8 mouse cellular contexts compared by ENCODE assay signal in genomic region chr4:152325574-152326411, GRCm38 (mm10). TPM values are rescaled to one million over a fixed set of nuclear protein-coding genes. Genes with fewer than 3 reads are reported as not detected.
A peak's percentile ranks its signal among the peaks of the same experiment; 100 is the strongest.
DNase-seq lines count a peak whose midpoint lies in the region; ATAC-seq and TF ChIP-seq lines count a peak whose summit lies in the region.

Rpl22 (plus strand) TSS chr4:152325742.

- peak; percentile 40 for TF ChIP-seq CTCF in heart, adult 2 months (IDR thresholded peaks at IDR 0.05)

- H3K4me2 ChIP-seq in embryonic facial prominence, embryonic 14.5 days (ENCODE audit: low read depth, low read length) = peak within 1 kb of the TSS; percentile 82
- peak within 1 kb of the TSS; percentile 93 for H3K4me2 ChIP-seq in limb, embryonic 13.5 days (replicated peaks)
- H3K4me2 ChIP-seq in midbrain, embryonic 16.5 days (ENCODE audit: low read length) = peak within 1 kb of the TSS; percentile 72

- peak; percentile 98 for DNase-seq in 3T3-L1 (ENCODE audit: low read depth, low spot score)
- peak; percentile 62 to 79 for DNase-seq in adrenal gland, postnatal 4 days (ENCODE audit: low spot score in 2 of 2)
- peak; percentile 99 for DNase-seq in embryonic facial prominence, embryonic 14.5 days (ENCODE audit: low spot score)
- DNase-seq in heart, adult 2 months = peak; percentile 92 to 96
- peak; percentile 95 to 97 for DNase-seq in kidney, adult 8-10 months
- DNase-seq in spleen, postnatal 10 days (ENCODE audit: low spot score in 2 of 2) = peak; percentile 77 to 91

- intact Hi-C loops in heart, adult 2 months (cut with DNase I) = loop anchor here (5.0 kb wide), 2 partner anchors 152 to 153 kb away; partner anchors contain the start of genes Kcnab2 and Nphp4

- peak; percentile 77 for TF ChIP-seq POLR2A in heart, adult 2 months (IDR thresholded peaks at IDR 0.05; ENCODE audit: insufficient read depth, low read depth, low read length)

- peak within 1 kb of the TSS; percentile 99 for H3K4me3 ChIP-seq in embryonic facial prominence, embryonic 14.5 days (ENCODE audit: low read depth, low read length)
- peak within 1 kb of the TSS; percentile 95 for H3K4me3 ChIP-seq in heart, adult 2 months
- peak within 1 kb of the TSS; percentile 74 for H3K4me3 ChIP-seq in limb, embryonic 13.5 days
- H3K4me3 ChIP-seq in midbrain, embryonic 16.5 days (ENCODE audit: low read depth, low read length) = peak within 1 kb of the TSS; percentile 80

- H3K27me3 ChIP-seq in embryonic facial prominence, embryonic 14.5 days (replicated peaks; ENCODE audit: control insufficient read depth, insufficient read depth, low read length) = no peaks in the 10 kb centered on the region
- H3K27me3 ChIP-seq in heart, adult 2 months (ENCODE audit: control insufficient read depth, insufficient read depth, low read length) = no peaks in the 10 kb centered on the region
- peaks cover 6% of the 10 kb centered on the region; the same call in 1 of the 2 replicates for H3K27me3 ChIP-seq in limb, embryonic 13.5 days
- H3K27me3 ChIP-seq in midbrain, embryonic 16.5 days (ENCODE audit: control insufficient read depth, insufficient read depth, low read depth, low read length) = no peaks in the 10 kb centered on the region

- peak within 1 kb of the TSS; percentile 77 for H3K27ac ChIP-seq in embryonic facial prominence, embryonic 14.5 days (replicated peaks; ENCODE audit: low read depth, low read length)
- H3K27ac ChIP-seq in heart, adult 2 months = peak within 1 kb of the TSS; percentile 93
- H3K27ac ChIP-seq in limb, embryonic 13.5 days = 0 out of 2 replicates have a peak within 1 kb of the TSS, but pooled peaks have one; percentile 35
- peak within 1 kb of the TSS; percentile 70 for H3K27ac ChIP-seq in midbrain, embryonic 16.5 days (ENCODE audit: low read length)

- peaks cover 3% of the 10 kb centered on the region; the same call in 1 of the 2 replicates for H3K79me2 ChIP-seq in heart, adult 2 months (replicated peaks; ENCODE audit: control insufficient read depth, insufficient read depth, low read length)

- peaks cover 34% of the 10 kb centered on the region for H3K36me3 ChIP-seq in embryonic facial prominence, embryonic 14.5 days (ENCODE audit: control insufficient read depth, insufficient read depth, low read length)
- H3K36me3 ChIP-seq in heart, adult 2 months (ENCODE audit: control insufficient read depth, insufficient read depth, low read length) = no peaks in the 10 kb centered on the region
- H3K36me3 ChIP-seq in limb, embryonic 13.5 days = peaks cover 33% of the 10 kb centered on the region
- H3K36me3 ChIP-seq in midbrain, embryonic 16.5 days (ENCODE audit: control insufficient read depth, insufficient read depth, low read length) = peaks cover 7% of the 10 kb centered on the region; the same call in 1 of the 2 replicates

- peak; percentile 94 for TF ChIP-seq EP300 in heart, adult 2 months (IDR thresholded peaks at IDR 0.05; ENCODE audit: insufficient read depth, low read depth, low read length)

- 0% methylated on average over 30 of the region's 70 CpGs for WGBS in embryonic facial prominence, embryonic 14.5 days
- WGBS in heart, adult 2 months = under 1% methylated on average over 70 of the region's 70 CpGs
- under 1% methylated on average over 70 of the region's 70 CpGs for WGBS in limb, embryonic 13.5 days
- whole genome bisulfite sequencing in midbrain, embryonic 16.5 days = under 1% methylated on average over 67 of the region's 70 CpGs

- ATAC-seq in embryonic facial prominence, embryonic 14.5 days (ENCODE audit: low read depth) = peak; percentile 98
- ATAC-seq in limb, embryonic 13.5 days (ENCODE audit: low FRiP score, low read depth) = peak; percentile 96
- ATAC-seq in midbrain, embryonic 16.5 days = peak; percentile 97

- peak within 1 kb of the TSS; percentile 98 for H3K9ac ChIP-seq in embryonic facial prominence, embryonic 14.5 days (ENCODE audit: low read depth, low read length)
- H3K9ac ChIP-seq in heart, adult 2 months (ENCODE audit: low read depth, low read length) = peak within 1 kb of the TSS; percentile 86
- peak within 1 kb of the TSS; percentile 95 for H3K9ac ChIP-seq in limb, embryonic 13.5 days
- peak within 1 kb of the TSS; percentile 89 for H3K9ac ChIP-seq in midbrain, embryonic 16.5 days (ENCODE audit: low read depth, low read length)

- H3K9me3 ChIP-seq in embryonic facial prominence, embryonic 14.5 days (ENCODE audit: control insufficient read depth, low read length) = no peaks in the 10 kb centered on the region
- no peaks in the 10 kb centered on the region for H3K9me3 ChIP-seq in limb, embryonic 13.5 days
- H3K9me3 ChIP-seq in midbrain, embryonic 16.5 days (replicated peaks; ENCODE audit: control insufficient read depth, low read length, poor library complexity, severe bottlenecking) = no peaks in the 10 kb centered on the region

- peaks cover 12% of the 10 kb centered on the region for H3K4me1 ChIP-seq in embryonic facial prominence, embryonic 14.5 days (ENCODE audit: control insufficient read depth, insufficient read depth, low read length)
- peaks cover 2% of the 10 kb centered on the region for H3K4me1 ChIP-seq in heart, adult 2 months (ENCODE audit: control insufficient read depth, insufficient read depth, low read length)
- peaks cover 16% of the 10 kb centered on the region for H3K4me1 ChIP-seq in limb, embryonic 13.5 days
- peaks cover 14% of the 10 kb centered on the region for H3K4me1 ChIP-seq in midbrain, embryonic 16.5 days (ENCODE audit: control insufficient read depth, insufficient read depth, low read length)

RNA-seq across cellular contexts. Expression of gene Rpl22, which starts in this region (rescaled TPM):
- 100 to 1,000 TPM; 608 to 640 TPM for total RNA-seq in adrenal gland, postnatal 4 days (2021)
- polyA plus RNA-seq in embryonic facial prominence, embryonic 14.5 days (2014; fragmentation: Nextera tagmentation; extraction: Ambion mirVana) = 395 and 470 TPM in 2 replicates
- 100 to 1,000 TPM; 242 to 276 TPM for total RNA-seq in heart, adult 2 months (2021)
- polyA plus RNA-seq in heart, adult 2 months (2012; rRNA removed) = 40.9 and 76.8 TPM in 2 replicates
- 371 and 395 TPM in 2 replicates for polyA plus RNA-seq in limb, embryonic 13.5 days (2015; fragmentation: Nextera tagmentation; extraction: Ambion mirVana)
- polyA plus RNA-seq in midbrain, embryonic 16.5 days (2015; fragmentation: Nextera tagmentation; extraction: Ambion mirVana) = 117 and 136 TPM in 2 replicates

Comparison
In these comparisons a context has a peak if more than half of its experiments do, and no peak if none do; other contexts are left out.
1. Peak in every context shown above with its lines: DNase-seq, ATAC-seq, H3K4me3 ChIP-seq and H3K27ac ChIP-seq.
2. H3K27ac ChIP-seq: peak in every context shown above with its lines; median percentile 93 in heart, adult 2 months; 77 in embryonic facial prominence, embryonic 14.5 days; 70 in midbrain, embryonic 16.5 days; 35 in limb, embryonic 13.5 days.